8 mouse cellular contexts compared by ENCODE assay signal in the genomic region with DNA sequence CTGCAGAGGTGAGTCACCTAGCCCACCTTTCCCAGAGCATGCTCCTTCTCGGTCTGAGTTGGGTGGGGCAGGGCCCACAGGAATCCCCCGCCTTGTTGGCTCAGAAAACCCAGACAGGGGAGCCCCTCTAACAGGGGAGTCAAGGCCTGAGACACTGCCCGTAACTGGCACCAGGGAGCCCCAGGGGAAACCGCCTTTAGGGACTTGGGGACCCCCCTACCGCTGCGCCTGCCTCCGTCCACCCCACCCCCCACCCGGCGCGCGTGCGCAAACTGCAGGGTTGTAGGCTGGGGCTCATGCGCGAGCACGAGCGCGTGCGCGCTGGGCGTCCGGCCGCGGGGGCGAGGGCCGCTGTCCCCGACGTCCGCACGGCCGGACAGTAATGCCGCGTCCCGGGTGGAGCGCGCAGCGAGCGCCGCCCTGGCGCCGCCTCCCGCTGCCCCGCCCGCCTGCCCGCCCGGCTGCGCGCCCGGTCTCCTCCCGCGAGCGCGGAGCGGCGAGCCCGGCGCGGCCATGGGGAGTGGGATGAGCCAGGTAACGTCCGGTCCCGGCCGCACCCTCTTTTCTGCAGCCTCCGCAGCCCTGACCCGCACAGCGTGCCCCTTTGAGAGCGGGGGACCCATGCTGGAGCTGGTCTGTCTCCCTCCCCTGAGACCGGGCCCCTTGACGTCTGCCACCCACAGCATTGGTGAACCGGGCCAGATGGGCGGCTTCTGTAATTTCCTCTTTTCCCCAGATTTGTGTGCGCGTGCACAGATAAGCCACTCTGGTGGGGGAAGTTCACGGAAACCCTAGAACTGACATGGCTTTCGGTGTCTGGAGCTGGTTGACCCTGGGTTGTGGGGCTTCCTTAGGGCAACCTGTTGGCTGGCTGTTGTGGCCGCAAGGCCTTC. TPM values are rescaled to one million over a fixed set of nuclear protein-coding genes. Genes with fewer than 3 reads are reported as not detected.
DNase-seq lines count a peak whose midpoint lies in the region; ATAC-seq lines count a peak whose summit lies in the region.

TSS of gene Dusp22 (plus strand) at position 387 of the 893 bp plus-strand sequence.

- peak; percentile 92 for ATAC-seq in megakaryocyte, adult 5-6 weeks (ENCODE audit: poor library complexity, severe bottlenecking)

- peak; percentile 9 for DNase-seq in WW6 (ENCODE audit: low read depth, low spot score)
- DNase-seq in cerebellum, postnatal 36 days: peak; percentile 82 to 89
- peak; percentile 92 for DNase-seq in gastrocnemius, postnatal 10 days
- peak; percentile 71 for DNase-seq in induced T-regulatory cell, adult 2 months (ENCODE audit: low read depth)
- peak; percentile 73 to 86 for DNase-seq in left cerebral cortex, adult 8-10 months (ENCODE audit: low spot score in 2 of 2)
- DNase-seq in right cerebral cortex, adult 18-20 months: peak; percentile 90
- peak; percentile 86 for DNase-seq in urinary bladder, adult 2 months (ENCODE audit: low spot score)

RNA-seq across cellular contexts. Expression of gene Dusp22, which starts in this region (rescaled TPM):
- total RNA-seq in gastrocnemius, postnatal 10 days (2021): 10 to 100 TPM; 40.5 to 45.5 TPM
- 10 to 100 TPM; 27.7 to 32.2 (median 30.5) TPM for total RNA-seq in left cerebral cortex, adult 8-10 months (2022)
- 77.1 and 97.8 TPM in 2 replicates for total RNA-seq in megakaryocyte, adult 5-6 weeks (2015)
- total RNA-seq in megakaryocyte, adult 5-6 weeks (2017): 58.1 and 65.5 TPM in 2 replicates
- 32.9 and 37.0 TPM in 2 replicates for polyA plus RNA-seq in urinary bladder, adult 2 months (2012; rRNA removed)

Comparison
In these comparisons a context has a peak if more than half of its experiments do, and no peak if none do; other contexts are left out.
1. Peak in every context shown above with its lines: DNase-seq and ATAC-seq.
2. DNase-seq: peak in every context shown above with its lines; median percentile 92 in gastrocnemius, postnatal 10 days; 90 in right cerebral cortex, adult 18-20 months; 86 in urinary bladder, adult 2 months; 86 in cerebellum, postnatal 36 days; 80 in left cerebral cortex, adult 8-10 months; 71 in induced T-regulatory cell, adult 2 months; 9 in WW6.